Mouse (Mus musculus) hindbrain, embryonic 16.5 days (tissue): ENCODE measurements around the gene Apbb2. TPM values are rescaled to one million over a fixed set of nuclear protein-coding genes. Genes with fewer than 3 reads are reported as not detected.
A peak's percentile ranks its signal among the peaks of the same experiment; 100 is the strongest.

Experiments
- ATAC-seq: fragments of 200-750 bp; cut with Nextera tagmentation; 2 replicates; pipeline ENCODE4 v1.8.0; 2017; ENCODE audit warnings: moderate TSS enrichment, moderate library complexity
- H3K27ac ChIP-seq: fragments of 300-500 bp; sonication (generic); 2 replicates; pipeline ENCODE4 v1.5.1; 2014; ENCODE audit warnings: low read depth, mild to moderate bottlenecking, control low read depth, low read length, moderate library complexity
- H3K27me3 ChIP-seq: fragments of 300-500 bp; sonication (generic); replicated peaks from 2 replicates; pipeline ENCODE4 v1.6.1; 2014; ENCODE audit warnings: low read length; ENCODE audit not compliant: control insufficient read depth, insufficient read depth
- H3K36me3 ChIP-seq: fragments of 300-500 bp; sonication (generic); 2 replicates; pipeline ENCODE4 v1.6.1; 2014; ENCODE audit warnings: mild to moderate bottlenecking, low read length, moderate library complexity, mixed read lengths; ENCODE audit not compliant: control insufficient read depth, insufficient read depth
- H3K4me1 ChIP-seq: fragments of 300-500 bp; sonication (generic); 2 replicates; pipeline ENCODE4 v1.6.1; 2014; ENCODE audit warnings: low read depth, low read length; ENCODE audit not compliant: control insufficient read depth, insufficient read depth
- H3K4me2 ChIP-seq: fragments of 300-500 bp; sonication (generic); 2 replicates; pipeline ENCODE4 v1.6.1; 2014; ENCODE audit warnings: mild to moderate bottlenecking, low read length, control low read depth, moderate library complexity
- H3K4me3 ChIP-seq: fragments of 300-500 bp; sonication (generic); 2 replicates; pipeline ENCODE4 v1.5.1; 2014; ENCODE audit warnings: mild to moderate bottlenecking, low read length, control low read depth, moderate library complexity
- H3K9ac ChIP-seq: fragments of 300-500 bp; sonication (generic); 2 replicates; pipeline ENCODE4 v1.6.1; 2014; ENCODE audit warnings: low read depth, mild to moderate bottlenecking, control low read depth, low read length, moderate library complexity
- H3K9me3 ChIP-seq: fragments of 300-500 bp; sonication (generic); 2 replicates; pipeline ENCODE4 v1.6.1; 2014; ENCODE audit warnings: mild to moderate bottlenecking, low read length, moderate library complexity; ENCODE audit not compliant: control insufficient read depth
- WGBS: fragments of 180-500 bp; shearing (Covaris S2); extraction: QIAGEN DNeasy Blood & Tissue Kit; methylation state at CpG from one replicate; pipeline ENCODE4 v1.1.7; 2014; 5-methylcytosine and 5-hydroxymethylcytosine counted together
- polyA plus RNA-seq: library from polyadenylated mRNA; unstranded; fragments of >200 nt; fragmentation: Nextera tagmentation; extraction: Ambion mirVana; gene quantifications from 2 replicates; pipeline ENCODE4 v1.2.1, GENCODE M21; 2015

The Apbb2 gene
- polyA plus RNA-seq, 1 experiment from 2014 or later: 97.0 TPM

- H3K36me3 ChIP-seq: no peaks in the 10 kb centered on the region
- H3K9ac ChIP-seq: no peak overlapping the region
- no peak for ATAC-seq
- H3K4me1 ChIP-seq: peaks cover 24% of the 10 kb centered on the region
- H3K27ac ChIP-seq: peak overlapping the region; percentile 96
- WGBS: 33% methylated on average over 11 of the region's 11 CpGs
- no peaks in the 10 kb centered on the region for H3K27me3 ChIP-seq
- H3K4me3 ChIP-seq: no peak overlapping the region; the same call in 1 of the 2 replicates
- H3K9me3 ChIP-seq: no peaks in the 10 kb centered on the region
- peak overlapping the region; percentile 67 for H3K4me2 ChIP-seq
Measured at GRCm38 (mm10) chr5:66619195-66619594, 611 bp upstream of the Apbb2 start.

DNA sequence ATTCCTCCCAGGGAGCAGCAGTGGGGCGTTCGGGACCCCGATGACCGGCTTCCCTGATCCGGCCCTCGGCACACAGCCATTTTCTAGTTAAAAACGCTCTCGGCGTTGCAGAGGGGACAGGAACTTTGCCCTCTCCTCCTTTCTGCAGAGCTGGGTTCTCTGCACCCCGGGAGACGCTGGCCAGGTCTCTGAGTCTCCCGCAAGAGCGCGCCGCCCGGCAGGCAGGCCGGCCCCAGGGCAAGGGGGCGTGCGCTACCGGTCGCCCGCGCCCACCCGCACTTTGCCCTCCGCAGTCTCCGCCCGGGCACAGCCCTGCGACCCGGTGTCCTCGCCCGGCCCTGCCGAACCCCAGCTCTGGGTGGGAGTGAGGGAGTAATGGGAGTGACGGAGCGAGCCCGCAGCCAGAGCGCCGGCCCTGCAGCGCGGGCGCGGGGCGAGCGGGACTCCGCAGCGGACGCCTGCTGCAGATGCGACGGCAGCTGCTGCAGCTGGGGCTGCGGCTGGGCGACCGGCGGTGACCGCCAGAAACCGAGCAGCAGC lies 593 bp downstream of the Apbb2 start:
- peak; percentile 59 for ATAC-seq
- under 1% methylated on average over 53 of the region's 54 CpGs for WGBS

GRCm38 (mm10) chr5:66614940-66615339 lies 3.6 kb downstream of the Apbb2 start:
- Histone ChIP-seq H3K4me2 (no peak overlapping the region), H3K4me1 (peaks cover 24% of the 10 kb centered on the region), H3K9me3 (no peaks in the 10 kb centered on the region), H3K36me3 (no peaks in the 10 kb centered on the region), H3K4me3 (no peak overlapping the region), H3K27me3 (no peaks in the 10 kb centered on the region), H3K9ac (no peak overlapping the region), H3K27ac (no peak overlapping the region)
- ATAC-seq: no peak
- 80% methylated on average over 4 of the region's 4 CpGs for WGBS

More for the DNA sequence above, 593 bp downstream of the Apbb2 start:
- Histone ChIP-seq H3K9ac (peak overlapping the region; percentile 99), H3K36me3 (no peaks in the 10 kb centered on the region), H3K4me1 (peaks cover 24% of the 10 kb centered on the region), H3K9me3 (no peaks in the 10 kb centered on the region), H3K4me2 (peak overlapping the region; percentile 67), H3K27me3 (no peaks in the 10 kb centered on the region), H3K4me3 (peak overlapping the region; percentile 95), H3K27ac (peak overlapping the region; percentile 96)

DNA sequence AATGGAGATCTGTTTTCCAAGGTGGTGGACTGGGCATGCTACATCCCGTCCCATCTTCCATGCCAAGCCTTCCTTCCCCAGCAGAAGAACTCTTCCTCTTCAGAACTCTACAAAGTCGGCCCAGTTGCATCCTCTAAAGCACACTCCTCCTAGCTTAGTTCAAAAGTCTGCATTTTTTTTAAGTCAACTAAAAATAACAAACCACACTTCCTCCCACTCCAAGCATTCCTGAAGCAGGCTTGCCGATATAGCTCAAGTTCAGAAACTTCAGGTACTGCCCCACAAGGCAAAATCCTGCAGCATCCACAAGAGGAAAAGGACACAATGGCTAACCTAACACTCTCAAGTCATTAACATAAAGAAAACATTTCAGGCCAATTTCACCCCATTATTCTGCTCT lies 4.9 kb downstream of the Apbb2 start:
- Histone ChIP-seq H3K4me2 (no peak overlapping the region), H3K4me1 (peaks cover 21% of the 10 kb centered on the region), H3K27me3 (no peaks in the 10 kb centered on the region), H3K27ac (no peak overlapping the region), H3K9me3 (no peaks in the 10 kb centered on the region), H3K36me3 (no peaks in the 10 kb centered on the region), H3K4me3 (no peak overlapping the region), H3K9ac (no peak overlapping the region)
- WGBS: 73% methylated on average over 3 of the region's 3 CpGs
- no peak for ATAC-seq

GRCm38 (mm10) chr5:66612964-66613363 lies 5.6 kb downstream of the Apbb2 start:
- no peak overlapping the region for H3K4me3 ChIP-seq
- ATAC-seq: no peak
- peaks cover 21% of the 10 kb centered on the region for H3K4me1 ChIP-seq
- no peaks in the 10 kb centered on the region for H3K9me3 ChIP-seq
- no peaks in the 10 kb centered on the region for H3K36me3 ChIP-seq
- no peak overlapping the region for H3K27ac ChIP-seq
- no peak overlapping the region for H3K4me2 ChIP-seq
- H3K9ac ChIP-seq: no peak overlapping the region
- no peaks in the 10 kb centered on the region for H3K27me3 ChIP-seq
- WGBS: 60% methylated on average over 5 of the region's 5 CpGs

GRCm38 (mm10) chr5:66611851-66612250 lies 6.7 kb downstream of the Apbb2 start:
- no peaks in the 10 kb centered on the region for H3K36me3 ChIP-seq
- H3K4me2 ChIP-seq: no peak overlapping the region
- no peak overlapping the region for H3K9ac ChIP-seq
- no peaks in the 10 kb centered on the region for H3K9me3 ChIP-seq
- 67% methylated on average over 4 of the region's 4 CpGs for WGBS
- no peak for ATAC-seq
- H3K4me1 ChIP-seq: peaks cover 14% of the 10 kb centered on the region
- H3K4me3 ChIP-seq: no peak overlapping the region
- no peaks in the 10 kb centered on the region for H3K27me3 ChIP-seq
- H3K27ac ChIP-seq: no peak overlapping the region

- H3K9ac ChIP-seq: no peak overlapping the region
- H3K9me3 ChIP-seq: no peaks in the 10 kb centered on the region
- 90% methylated on average over 5 of the region's 5 CpGs for WGBS
- no peaks in the 10 kb centered on the region for H3K36me3 ChIP-seq
- H3K27ac ChIP-seq: no peak overlapping the region
- no peak for ATAC-seq
- H3K4me3 ChIP-seq: no peak overlapping the region
- no peak overlapping the region for H3K4me2 ChIP-seq
- no peaks in the 10 kb centered on the region for H3K27me3 ChIP-seq
- H3K4me1 ChIP-seq: peaks cover 14% of the 10 kb centered on the region
Measured at GRCm38 (mm10) chr5:66611361-66611760, 7.2 kb downstream of the Apbb2 start.

- H3K9me3 ChIP-seq: no peaks in the 10 kb centered on the region
- WGBS: 90% methylated on average over 12 of the region's 12 CpGs
- no peak for ATAC-seq
- no peak overlapping the region for H3K9ac ChIP-seq
- no peak overlapping the region for H3K4me3 ChIP-seq
- no peaks in the 10 kb centered on the region for H3K27me3 ChIP-seq
- no peaks in the 10 kb centered on the region for H3K36me3 ChIP-seq
- H3K4me1 ChIP-seq: peaks cover 9% of the 10 kb centered on the region; the same call in 1 of the 2 replicates
- no peak overlapping the region for H3K27ac ChIP-seq
- H3K4me2 ChIP-seq: no peak overlapping the region
Measured at GRCm38 (mm10) chr5:66610270-66610669, 8.3 kb downstream of the Apbb2 start.

- WGBS: 70% methylated on average over 7 of the region's 7 CpGs
- ATAC-seq: no peak
- Histone ChIP-seq H3K27me3 (no peaks in the 10 kb centered on the region), H3K4me3 (no peak overlapping the region), H3K9me3 (no peaks in the 10 kb centered on the region), H3K9ac (no peak overlapping the region), H3K4me1 (peaks cover 3% of the 10 kb centered on the region; the same call in 1 of the 2 replicates), H3K36me3 (no peaks in the 10 kb centered on the region), H3K27ac (no peak overlapping the region), H3K4me2 (no peak overlapping the region)
Measured at GRCm38 (mm10) chr5:66609306-66609705, 9.3 kb downstream of the Apbb2 start.
